Mouse (Mus musculus) hindbrain, postnatal 0 days (tissue): Measurements from ENCODE around the gene Tbc1d16. TPM values are rescaled to one million over a fixed set of nuclear protein-coding genes. Genes with fewer than 3 reads are reported as not detected.

Source experiments
- ATAC-seq: fragments of 200-750 bp; cut with Nextera tagmentation; 2 replicates; pipeline ENCODE4 v1.8.0; 2017; ENCODE audit warnings: mild to moderate bottlenecking, moderate TSS enrichment, moderate library complexity
- DNase-seq: peaks from one replicate; pipeline ENCODE4 v3.0.0-alpha.2; 2015; ENCODE audit warnings: low spot score
- H3K27ac ChIP-seq: fragments of 300-500 bp; sonication (generic); 2 replicates; pipeline ENCODE4 v1.5.1; 2014; ENCODE audit warnings: mild to moderate bottlenecking
- H3K27me3 ChIP-seq: fragments of 300-500 bp; sonication (generic); 2 replicates; pipeline ENCODE4 v1.6.1; 2014; ENCODE audit warnings: low read length, mixed read lengths; ENCODE audit not compliant: insufficient read depth
- H3K36me3 ChIP-seq: fragments of 300-500 bp; sonication (generic); 2 replicates; pipeline ENCODE4 v1.6.1; 2014; ENCODE audit warnings: low read length, mixed read lengths; ENCODE audit not compliant: insufficient read depth
- H3K4me1 ChIP-seq: fragments of 300-500 bp; sonication (generic); 2 replicates; pipeline ENCODE4 v1.6.1; 2014; ENCODE audit warnings: antibody characterized with exemption, low read length, mixed read lengths; ENCODE audit not compliant: insufficient read depth
- H3K4me2 ChIP-seq: fragments of 300-500 bp; sonication (generic); 2 replicates; pipeline ENCODE4 v1.6.1; 2014; ENCODE audit warnings: low read depth, mild to moderate bottlenecking, low read length, moderate library complexity, mixed read lengths
- H3K4me3 ChIP-seq: fragments of 300-500 bp; sonication (generic); 2 replicates; pipeline ENCODE4 v1.5.1; 2014; ENCODE audit warnings: low read length
- H3K9ac ChIP-seq: fragments of 300-500 bp; sonication (generic); replicated peaks from 2 replicates; pipeline ENCODE4 v1.6.1; 2014; ENCODE audit warnings: mild to moderate bottlenecking, low read length, moderate library complexity, mixed read lengths
- H3K9me3 ChIP-seq: fragments of 300-500 bp; sonication (generic); 2 replicates; pipeline ENCODE4 v1.6.1; 2016; ENCODE audit warnings: low read length, mixed read lengths
- CTCF ChIP-seq: IDR thresholded peaks from 2 replicates; pipeline ENCODE4 v1.5.1; 2016; ENCODE audit warnings: antibody characterized with exemption, control low read depth, low read depth
- WGBS: fragments of 180-500 bp; shearing (Covaris S2); extraction: QIAGEN DNeasy Blood & Tissue Kit; methylation state at CpG from one replicate; pipeline ENCODE4 v1.1.7; 2014; 5-methylcytosine and 5-hydroxymethylcytosine counted together
- polyA plus RNA-seq: library from polyadenylated mRNA; unstranded; fragments of >200 nt; fragmentation: Nextera tagmentation; extraction: Ambion mirVana; gene quantifications from 2 replicates; pipeline ENCODE4 v1.2.1, GENCODE M21; 2015
- total RNA-seq: library from RNA; depleted of rRNA; stranded (reverse); fragments of >200 nt; gene quantifications from 2 replicates; pipeline ENCODE4 v1.2.3, GENCODE M21; 2014

Gene Tbc1d16
- total and polyA plus RNA-seq, 2 experiments from 2014 or later = 42.1 to 161 TPM

DNA sequence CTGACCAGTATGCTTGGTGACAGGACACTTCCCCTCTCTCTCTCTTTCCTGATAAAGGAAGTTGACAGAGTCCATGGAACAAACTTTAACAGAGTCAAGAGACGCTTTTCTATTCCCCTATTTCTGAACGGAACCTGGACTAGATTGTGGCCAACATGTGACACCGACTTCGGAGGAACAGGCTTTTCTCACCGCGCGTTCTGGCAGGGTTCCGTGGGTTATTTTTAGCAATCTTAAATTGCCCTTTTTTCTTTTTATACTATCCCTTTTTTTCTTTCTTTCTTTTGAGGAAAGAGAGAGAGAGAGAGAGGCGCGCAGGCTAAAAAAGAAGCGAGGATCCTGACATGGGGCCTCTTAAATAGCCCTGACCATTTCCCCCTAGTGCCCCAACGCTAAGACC, 708 bp downstream of the Tbc1d16 start:
- peak overlapping the region; percentile 78; the same call in 1 of the 2 replicates for H3K27ac ChIP-seq
- H3K4me3 ChIP-seq = peak overlapping the region; percentile 84
- H3K36me3 ChIP-seq = no peaks in the 10 kb centered on the region
- H3K27me3 ChIP-seq = no peaks in the 10 kb centered on the region
- TF ChIP-seq CTCF = no peak
- DNase-seq (no peak), ATAC-seq (no peak)
- H3K9me3 ChIP-seq = no peaks in the 10 kb centered on the region
- H3K9ac ChIP-seq = peak overlapping the region; percentile 83
- WGBS = under 1% methylated on average over 12 of the region's 12 CpGs
- peaks cover 40% of the 10 kb centered on the region for H3K4me1 ChIP-seq
- peak overlapping the region; percentile 94 for H3K4me2 ChIP-seq

DNA sequence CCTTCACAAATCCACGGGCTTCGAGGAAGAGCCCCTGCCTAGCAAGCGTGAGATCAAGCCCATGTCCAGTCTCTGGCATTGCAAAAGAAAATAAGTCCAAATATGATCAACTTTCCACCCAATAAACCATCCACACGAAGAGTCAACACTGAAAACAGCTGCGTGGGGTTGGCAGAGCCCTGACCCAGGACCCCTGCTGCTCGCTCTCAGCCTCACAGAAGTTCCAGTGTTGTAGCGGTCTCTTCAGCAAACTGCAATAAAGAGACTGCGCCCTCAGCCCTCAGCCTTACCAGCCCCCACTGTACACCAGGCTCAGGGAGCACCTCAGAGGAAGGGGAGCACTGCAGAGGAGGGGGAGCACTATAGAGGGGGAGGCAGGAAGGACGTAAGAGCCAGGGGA, 2.7 kb downstream of the Tbc1d16 start:
- Histone ChIP-seq H3K4me3 (no peak overlapping the region), H3K9me3 (no peaks in the 10 kb centered on the region), H3K4me2 (0 out of 2 replicates have a peak overlapping the region, but pooled peaks have one; percentile 94), H3K36me3 (no peaks in the 10 kb centered on the region), H3K27ac (no peak overlapping the region), H3K4me1 (peaks cover 50% of the 10 kb centered on the region), H3K27me3 (no peaks in the 10 kb centered on the region), H3K9ac (no peak overlapping the region)
- DNase-seq (no peak), ATAC-seq (no peak)
- no peak for TF ChIP-seq CTCF
- WGBS = 60% methylated on average over 9 of the region's 9 CpGs

DNA sequence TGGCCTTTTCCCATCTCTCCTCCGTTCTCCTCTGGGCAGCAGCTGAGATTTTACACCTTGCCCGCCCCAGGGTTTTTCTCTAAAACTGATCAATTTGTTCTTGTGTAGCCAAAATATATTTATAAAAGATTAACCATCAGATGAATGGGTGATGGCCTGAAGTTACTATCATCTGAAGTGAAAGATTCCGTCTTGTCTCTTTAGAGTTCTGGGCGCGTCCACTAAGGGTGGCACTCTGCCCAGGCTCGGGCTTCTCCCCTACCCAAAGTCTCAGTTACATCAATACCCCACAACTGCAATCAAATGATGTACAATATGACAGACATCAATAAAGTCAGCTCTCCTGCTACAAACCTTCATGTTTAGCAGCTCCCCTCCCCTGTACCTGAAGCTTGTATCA, 3.4 kb downstream of the Tbc1d16 start:
- 82% methylated on average over 6 of the region's 6 CpGs for WGBS
- H3K9ac ChIP-seq = no peak overlapping the region
- 0 out of 2 replicates have a peak overlapping the region, but pooled peaks have one; percentile 94 for H3K4me2 ChIP-seq
- H3K4me3 ChIP-seq = no peak overlapping the region
- peaks cover 56% of the 10 kb centered on the region for H3K4me1 ChIP-seq
- ATAC-seq (no peak), DNase-seq (no peak)
- H3K27me3 ChIP-seq = no peaks in the 10 kb centered on the region
- no peak for TF ChIP-seq CTCF
- no peak overlapping the region for H3K27ac ChIP-seq
- H3K9me3 ChIP-seq = no peaks in the 10 kb centered on the region
- H3K36me3 ChIP-seq = no peaks in the 10 kb centered on the region

DNA sequence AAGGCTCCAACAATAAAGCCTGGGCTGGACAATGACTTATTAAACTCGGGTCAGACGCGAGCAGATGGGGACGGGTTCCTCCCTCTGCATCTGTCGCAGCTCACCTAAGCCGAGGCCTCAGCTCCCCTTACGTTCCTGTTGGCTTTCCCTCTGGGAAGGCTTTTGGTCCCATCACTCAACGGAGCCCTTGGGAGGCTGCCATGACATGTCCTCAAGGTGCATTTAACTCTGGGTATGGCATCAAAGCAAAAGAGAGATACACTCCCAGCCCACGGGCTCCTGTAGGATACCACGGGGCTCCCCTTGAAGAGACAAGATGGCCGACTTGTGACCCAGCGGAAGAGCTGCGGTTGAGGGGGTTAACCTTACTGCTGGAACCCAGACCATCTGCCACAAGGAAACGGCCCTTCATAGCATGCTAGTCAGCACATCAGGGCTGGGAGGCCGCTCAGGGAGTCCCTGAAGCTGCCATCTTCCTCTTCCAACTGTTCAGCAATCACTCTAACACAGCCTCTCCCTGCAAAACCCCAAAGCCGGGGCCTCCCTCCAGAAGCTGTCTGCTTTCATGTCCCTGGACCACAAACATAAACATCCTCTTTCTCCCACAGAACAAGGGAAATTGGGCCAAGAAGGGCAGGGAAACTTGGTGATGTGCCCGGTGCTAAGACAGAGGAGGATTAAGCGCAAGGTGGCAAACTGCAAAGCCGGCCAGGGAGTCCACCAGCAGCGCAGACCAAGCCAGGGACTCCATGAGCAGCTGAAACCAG, 5.0 kb downstream of the Tbc1d16 start:
- TF ChIP-seq CTCF = no peak
- Histone ChIP-seq H3K4me2 (peak overlapping the region; percentile 23; the same call in 1 of the 2 replicates), H3K36me3 (no peaks in the 10 kb centered on the region), H3K9ac (no peak overlapping the region), H3K27ac (peak overlapping the region; percentile 67), H3K4me3 (no peak overlapping the region), H3K9me3 (no peaks in the 10 kb centered on the region), H3K27me3 (no peaks in the 10 kb centered on the region), H3K4me1 (peaks cover 56% of the 10 kb centered on the region)
- ATAC-seq = no peak
- 46% methylated on average over 20 of the region's 20 CpGs for WGBS
- peak; percentile 73 for DNase-seq

DNA sequence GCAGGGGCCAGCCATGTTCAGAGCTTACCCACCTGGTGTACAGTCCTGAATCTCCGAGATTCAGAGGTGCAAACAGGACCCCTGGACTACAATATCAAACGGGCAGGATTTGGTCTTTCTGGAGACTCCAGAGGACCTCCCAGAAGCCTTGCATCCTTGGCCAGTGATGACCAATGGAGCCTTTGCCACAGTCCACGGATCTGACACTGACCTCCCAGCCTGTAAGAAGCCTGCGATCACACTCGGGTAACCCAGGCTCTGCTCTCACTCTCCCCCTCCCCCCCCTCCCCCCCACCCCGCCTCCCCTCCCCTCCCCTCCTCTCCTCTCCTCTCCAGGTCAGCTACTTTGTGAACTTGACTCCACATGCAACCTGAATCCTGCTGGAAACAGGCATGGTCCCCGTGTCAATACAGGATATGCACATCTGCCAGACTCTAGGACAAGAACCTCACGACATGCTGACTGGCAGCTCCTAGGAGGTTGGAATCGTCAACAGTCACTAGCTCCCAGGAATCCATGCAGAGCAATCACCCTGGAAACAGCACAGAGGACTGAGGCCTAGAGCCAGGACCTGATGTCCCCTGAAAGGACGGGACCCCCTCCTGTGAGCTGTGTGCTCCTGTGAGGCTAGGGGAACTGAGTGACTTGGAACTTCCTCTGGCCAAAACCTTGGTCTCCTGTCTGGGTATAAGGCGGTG, 6.3 kb downstream of the Tbc1d16 start:
- H3K4me3 ChIP-seq = no peak overlapping the region
- TF ChIP-seq CTCF = no peak
- peak; percentile 31; the same call in 1 of the 2 replicates for ATAC-seq
- no peaks in the 10 kb centered on the region for H3K9me3 ChIP-seq
- H3K9ac ChIP-seq = no peak overlapping the region
- H3K27ac ChIP-seq = no peak overlapping the region
- 27% methylated on average over 10 of the region's 11 CpGs for WGBS
- no peaks in the 10 kb centered on the region for H3K36me3 ChIP-seq
- H3K27me3 ChIP-seq = no peaks in the 10 kb centered on the region
- DNase-seq = peak; percentile 73
- H3K4me2 ChIP-seq = no peak overlapping the region
- H3K4me1 ChIP-seq = peaks cover 55% of the 10 kb centered on the region

DNA sequence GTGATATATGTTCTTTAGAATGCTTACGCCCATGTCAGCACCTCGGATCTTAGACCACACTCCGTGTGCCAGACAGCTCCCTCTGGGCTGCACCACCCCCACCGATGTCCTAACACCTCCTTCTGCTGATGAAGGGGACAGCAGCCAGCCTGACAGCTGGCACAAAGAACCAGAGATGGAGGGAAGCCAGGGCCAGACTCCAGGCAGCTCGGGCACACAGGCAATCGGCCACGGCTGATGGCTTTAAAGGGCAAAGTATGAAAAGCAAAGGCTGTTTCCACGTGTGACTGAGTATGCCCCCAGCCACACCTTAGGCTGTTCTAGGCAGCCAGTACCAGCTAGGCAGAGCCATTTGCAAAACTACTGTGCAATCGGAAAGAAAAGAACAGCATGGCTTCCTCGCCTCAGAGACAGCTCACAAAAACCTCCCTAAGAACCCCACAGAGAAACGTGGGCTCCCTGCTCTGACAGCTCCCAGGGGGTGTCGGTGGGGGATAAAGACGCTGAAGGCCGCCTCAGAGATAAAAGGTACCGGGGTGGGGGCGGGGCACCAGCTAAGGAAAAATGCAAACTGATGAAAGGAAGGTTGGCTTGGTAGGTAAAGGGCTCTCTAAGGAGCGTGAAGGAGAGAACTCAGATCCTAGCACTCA, 8.4 kb downstream of the Tbc1d16 start:
- Histone ChIP-seq H3K4me2 (peak overlapping the region; percentile 35), H3K4me3 (no peak overlapping the region), H3K27ac (peak overlapping the region; percentile 78), H3K36me3 (no peaks in the 10 kb centered on the region), H3K27me3 (no peaks in the 10 kb centered on the region), H3K9me3 (no peaks in the 10 kb centered on the region), H3K4me1 (peaks cover 54% of the 10 kb centered on the region), H3K9ac (peak overlapping the region; percentile 23; the same call in 1 of the 2 replicates)
- TF ChIP-seq CTCF = peak; percentile 43
- DNase-seq (peak; percentile 87), ATAC-seq (peak; percentile 59)
- 9% methylated on average over 17 of the region's 17 CpGs for WGBS
